Mouse (Mus musculus): ENCODE measurements at regions not wholly inside any gene's neighbourhood (a gene's known extent, or its start where the extent isn't known, plus 50 kb on each side); places are given as distances from the start of the nearest gene placed in this dataset.

- TF ChIP-seq POLR2A (IDR thresholded peaks at IDR 0.05; ENCODE audit: borderline replicate concordance, control insufficient read depth, low read depth, low read length) (no peak), CTCF (IDR thresholded peaks at IDR 0.05; ENCODE audit: control insufficient read depth, insufficient read depth, low read length) (no peak)
Measured at GRCm38 (mm10) chr1:184127321-184127720, 93.2 kb upstream of the 1700056E22Rik start.

All from bone marrow, adult 2 months (tissue).